Mouse (Mus musculus) embryo, embryonic 10 days (tissue): ENCODE data around the gene Gm42669.

Experiments used
- DNase-seq: peaks from one replicate; pipeline ENCODE4 v3.0.0-alpha.2; 2015; ENCODE audit warnings: low spot score

The Gm42669 gene

GRCm38 (mm10) chr5:107521897-107522296, 14.5 kb downstream of the Gm42669 start:
- no peak for DNase-seq

GRCm38 (mm10) chr5:107524281-107524680, 16.9 kb downstream of the Gm42669 start:
- no peak for DNase-seq

GRCm38 (mm10) chr5:107528856-107529255, 21.4 kb downstream of the Gm42669 start:
- DNase-seq = no peak

- no peak for DNase-seq
Observed at GRCm38 (mm10) chr5:107533590-107533989, 26.2 kb downstream of the Gm42669 start.

- no peak for DNase-seq
Observed at GRCm38 (mm10) chr5:107534581-107534980, 27.2 kb downstream of the Gm42669 start, which contains the start of gene 1700028K03Rik. TSS of gene 1700028K03Rik (plus strand) at chr5:107534709.

- DNase-seq = no peak
Observed at GRCm38 (mm10) chr5:107541696-107542095, 34.3 kb downstream of the Gm42669 start.

GRCm38 (mm10) chr5:107545927-107546326, 38.5 kb downstream of the Gm42669 start:
- no peak for DNase-seq

GRCm38 (mm10) chr5:107547955-107548354, 40.5 kb downstream of the Gm42669 start:
- DNase-seq = no peak

- DNase-seq = no peak
Observed at GRCm38 (mm10) chr5:107548444-107548843, 41.0 kb downstream of the Gm42669 start.

GRCm38 (mm10) chr5:107554336-107554735, 46.9 kb downstream of the Gm42669 start:
- DNase-seq = no peak

- DNase-seq = no peak
Observed at GRCm38 (mm10) chr5:107556969-107557368, 49.5 kb downstream of the Gm42669 start.

- DNase-seq = no peak
Observed at GRCm38 (mm10) chr5:107569148-107569547, 61.7 kb downstream of the Gm42669 start.

GRCm38 (mm10) chr5:107597301-107598077, 90.1 kb downstream of the Gm42669 start, which contains the start of the genes Rpap2 and Glmn:
TSS of gene Rpap2 (plus strand) at chr5:107597373.
TSS of gene Glmn (minus strand) at chr5:107597888.
- DNase-seq = peak; percentile 84

GRCm38 (mm10) chr5:107598380-107598779, 91.0 kb downstream of the Gm42669 start:
- peak; percentile 14 for DNase-seq

GRCm38 (mm10) chr5:107611224-107611623, 103.8 kb downstream of the Gm42669 start:
- DNase-seq = peak; percentile 80

GRCm38 (mm10) chr5:107617986-107618385, 110.6 kb downstream of the Gm42669 start:
- DNase-seq = no peak

GRCm38 (mm10) chr5:107621327-107621726, 113.9 kb downstream of the Gm42669 start:
- DNase-seq = no peak
